Mouse (Mus musculus) forebrain, embryonic 11.5 days (tissue): ENCODE data around the gene Ifit1bl1. TPM values are rescaled to one million over a fixed set of nuclear protein-coding genes. Genes with fewer than 3 reads are reported as not detected.

Source experiments
- ATAC-seq: fragments of 200-750 bp; cut with Nextera tagmentation; replicated peaks from 2 replicates; pipeline ENCODE4 v1.8.0; 2017; ENCODE audit warnings: moderate TSS enrichment; ENCODE audit not compliant: low FRiP score
- DNase-seq: peaks from one replicate; pipeline ENCODE4 v3.0.0-alpha.2; 2017; ENCODE audit warnings: low spot score
- H3K27ac ChIP-seq: fragments of 300-500 bp; sonication (generic); 2 replicates; pipeline ENCODE4 v1.5.1; 2014; ENCODE audit warnings: low read depth, low read length
- H3K27me3 ChIP-seq: fragments of 300-500 bp; sonication (generic); 2 replicates; pipeline ENCODE4 v1.6.1; 2014; ENCODE audit warnings: mild to moderate bottlenecking, low read length, mixed read lengths; ENCODE audit not compliant: control insufficient read depth, insufficient read depth
- H3K36me3 ChIP-seq: fragments of 300-500 bp; sonication (generic); 2 replicates; pipeline ENCODE4 v1.6.1; 2014; ENCODE audit warnings: mild to moderate bottlenecking, low read length, moderate library complexity, mixed read lengths; ENCODE audit not compliant: control insufficient read depth, insufficient read depth
- H3K4me1 ChIP-seq: fragments of 300-500 bp; sonication (generic); replicated peaks from 2 replicates; pipeline ENCODE4 v1.6.1; 2014; ENCODE audit warnings: low read length, mixed read lengths; ENCODE audit not compliant: control insufficient read depth, insufficient read depth
- H3K4me2 ChIP-seq: fragments of 300-500 bp; sonication (generic); 2 replicates; pipeline ENCODE4 v1.6.1; 2014; ENCODE audit warnings: low read depth, mild to moderate bottlenecking, low read length, moderate library complexity, mixed read lengths; ENCODE audit not compliant: severe bottlenecking
- H3K4me3 ChIP-seq: fragments of 300-500 bp; sonication (generic); 2 replicates; pipeline ENCODE4 v1.5.1; 2014; ENCODE audit warnings: low read depth, low read length
- H3K9ac ChIP-seq: fragments of 300-500 bp; sonication (generic); 2 replicates; pipeline ENCODE4 v1.6.1; 2014; ENCODE audit warnings: low read length
- H3K9me3 ChIP-seq: fragments of 300-500 bp; sonication (generic); 2 replicates; pipeline ENCODE4 v1.6.1; 2016; ENCODE audit warnings: low read length, mixed read lengths; ENCODE audit not compliant: control insufficient read depth
- WGBS: fragments of 180-500 bp; shearing (Covaris S2); extraction: QIAGEN DNeasy Blood & Tissue Kit; methylation state at CpG from one replicate; pipeline ENCODE4 v1.1.7; 2014; 5-methylcytosine and 5-hydroxymethylcytosine counted together
- polyA plus RNA-seq: library from polyadenylated mRNA; unstranded; fragments of >200 nt; fragmentation: Nextera tagmentation; extraction: Ambion mirVana; gene quantifications from 2 replicates; pipeline ENCODE4 v1.2.1, GENCODE M21; 2014

The Ifit1bl1 gene
- polyA plus RNA-seq, 1 experiment from 2014 or later = 0.08 TPM

DNA sequence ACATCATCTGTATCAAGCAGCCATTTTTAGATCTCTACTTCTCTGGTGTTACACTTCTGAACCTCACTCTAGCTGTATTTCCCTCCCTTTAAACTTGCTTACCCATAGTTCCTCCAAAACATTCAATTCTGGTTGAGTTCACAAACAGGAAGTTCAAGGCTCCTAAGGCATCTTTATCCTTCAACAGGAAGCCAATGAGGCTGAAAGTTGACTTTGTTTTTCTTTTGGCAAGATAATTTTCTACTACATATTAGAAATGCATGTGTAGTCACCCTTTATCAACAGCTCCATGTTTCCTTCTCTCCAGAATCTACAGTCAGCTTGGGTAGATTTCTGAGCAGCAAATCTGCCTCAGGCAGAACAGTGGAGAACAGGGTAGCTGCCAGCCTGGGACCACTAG lies 39.2 kb downstream of the Ifit1bl1 start:
- no peak overlapping the region for H3K9ac ChIP-seq
- no peaks in the 10 kb centered on the region for H3K27me3 ChIP-seq
- ATAC-seq (no peak), DNase-seq (no peak)
- H3K4me3 ChIP-seq = no peak overlapping the region
- no peak overlapping the region for H3K4me2 ChIP-seq
- no peaks in the 10 kb centered on the region for H3K4me1 ChIP-seq
- no peaks in the 10 kb centered on the region for H3K36me3 ChIP-seq
- H3K27ac ChIP-seq = no peak overlapping the region
- H3K9me3 ChIP-seq = no peaks in the 10 kb centered on the region

DNA sequence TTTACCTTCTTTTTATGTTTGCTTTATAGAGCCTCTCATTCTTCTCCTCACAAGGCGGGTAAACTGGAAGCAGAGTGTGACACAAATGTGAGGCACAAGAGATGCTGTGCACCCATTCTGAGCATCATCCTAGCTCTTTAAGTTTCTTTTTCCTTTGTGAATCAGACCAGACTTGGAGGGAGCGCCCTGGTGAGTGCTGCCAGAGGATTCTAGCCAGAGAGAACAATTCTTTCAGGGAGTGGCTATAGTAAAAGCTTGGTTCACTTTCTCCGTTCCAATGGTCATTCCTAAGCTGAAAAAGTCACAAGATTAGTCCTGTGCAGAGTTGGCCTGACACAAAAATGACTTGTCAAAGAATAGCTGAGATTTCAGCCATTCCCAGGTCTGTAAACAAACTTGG lies 45.1 kb downstream of the Ifit1bl1 start:
- no peaks in the 10 kb centered on the region; the same call in 1 of the 2 replicates for H3K4me1 ChIP-seq
- no peaks in the 10 kb centered on the region for H3K27me3 ChIP-seq
- ATAC-seq (no peak), DNase-seq (no peak)
- H3K4me3 ChIP-seq = no peak overlapping the region
- H3K36me3 ChIP-seq = no peaks in the 10 kb centered on the region
- H3K9me3 ChIP-seq = no peaks in the 10 kb centered on the region; the same call in 1 of the 2 replicates
- no peak overlapping the region for H3K4me2 ChIP-seq
- no peak overlapping the region for H3K9ac ChIP-seq
- no peak overlapping the region for H3K27ac ChIP-seq
- WGBS = 71% methylated on average over 3 of the region's 3 CpGs

DNA sequence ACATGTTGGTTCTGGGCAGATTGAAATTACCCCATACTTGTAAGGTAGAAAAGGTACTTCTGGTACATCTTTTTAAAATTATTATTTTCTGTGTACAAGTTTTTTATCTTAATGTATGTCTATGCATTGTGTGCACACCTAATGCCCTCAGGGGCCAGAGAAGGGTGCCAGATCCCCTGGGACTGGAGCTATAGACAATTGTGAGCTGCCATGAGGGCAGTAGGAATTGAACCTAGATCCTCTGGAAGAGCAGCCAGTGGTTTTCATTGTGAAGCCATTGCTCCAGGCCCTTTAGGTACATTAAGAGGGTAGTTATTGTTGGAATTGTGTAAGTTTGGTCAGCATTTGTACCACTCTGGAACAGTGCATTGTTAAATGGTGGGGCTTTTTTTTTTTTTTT lies 47.7 kb downstream of the Ifit1bl1 start:
- Histone ChIP-seq H3K9ac (no peak overlapping the region), H3K36me3 (no peaks in the 10 kb centered on the region), H3K4me3 (no peak overlapping the region), H3K4me2 (no peak overlapping the region), H3K27me3 (no peaks in the 10 kb centered on the region), H3K27ac (no peak overlapping the region), H3K4me1 (no peaks in the 10 kb centered on the region; the same call in 1 of the 2 replicates), H3K9me3 (no peaks in the 10 kb centered on the region; the same call in 1 of the 2 replicates)
- ATAC-seq (no peak), DNase-seq (no peak)

DNA sequence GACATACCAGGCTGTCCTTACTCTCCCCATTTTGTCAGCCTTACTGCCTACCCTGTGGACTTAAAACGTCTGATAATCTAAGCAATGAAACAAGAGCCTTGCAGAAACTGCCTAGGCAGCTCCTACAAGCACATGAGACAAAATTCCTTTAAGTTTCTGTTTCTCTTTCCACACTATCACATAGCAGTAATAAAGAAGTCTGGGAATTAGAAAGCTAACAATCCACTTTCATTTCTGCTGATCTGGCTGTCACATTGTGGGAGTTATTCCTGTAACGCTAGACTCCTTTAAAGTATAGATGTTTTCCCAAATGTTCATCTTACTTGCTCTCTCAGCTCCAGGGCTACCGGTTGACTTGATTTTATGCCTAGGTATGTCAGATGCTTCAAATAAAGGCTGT lies 48.2 kb downstream of the Ifit1bl1 start:
- 69% methylated on average over 3 of the region's 3 CpGs for WGBS

DNA sequence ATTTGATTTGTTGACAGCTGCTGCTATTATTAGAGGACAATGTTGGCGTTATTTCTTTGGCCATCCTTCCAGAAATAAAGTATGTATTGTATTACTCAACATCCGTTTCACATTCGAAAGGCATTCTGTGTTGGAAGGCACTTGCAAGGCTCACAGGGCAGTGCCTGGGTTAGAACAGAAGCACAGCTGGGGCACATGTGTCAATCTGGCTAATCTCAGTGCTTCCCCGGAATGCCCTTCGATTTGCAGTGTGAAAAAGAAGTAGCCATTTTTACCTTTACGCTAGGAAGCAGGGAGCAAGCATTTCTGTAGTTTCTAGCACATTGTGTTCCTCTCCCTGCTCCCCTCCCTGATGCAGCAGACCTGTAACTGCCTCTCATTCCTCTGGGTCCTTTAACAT lies 48.7 kb downstream of the Ifit1bl1 start:
- ATAC-seq (no peak), DNase-seq (no peak)
- Histone ChIP-seq H3K27ac (no peak overlapping the region), H3K4me2 (no peak overlapping the region), H3K9me3 (no peaks in the 10 kb centered on the region; the same call in 1 of the 2 replicates), H3K4me3 (no peak overlapping the region), H3K9ac (no peak overlapping the region), H3K36me3 (no peaks in the 10 kb centered on the region), H3K4me1 (no peaks in the 10 kb centered on the region; the same call in 1 of the 2 replicates), H3K27me3 (no peaks in the 10 kb centered on the region)
- 56% methylated on average over 6 of the region's 6 CpGs for WGBS

More for the DNA sequence above, 48.2 kb downstream of the Ifit1bl1 start:
- no peak for ATAC-seq
- no peaks in the 10 kb centered on the region; the same call in 1 of the 2 replicates for H3K4me1 ChIP-seq
- H3K4me3 ChIP-seq = no peak overlapping the region
- no peak for DNase-seq
- H3K27me3 ChIP-seq = no peaks in the 10 kb centered on the region
- H3K9me3 ChIP-seq = no peaks in the 10 kb centered on the region; the same call in 1 of the 2 replicates
- H3K4me2 ChIP-seq = no peak overlapping the region
- H3K9ac ChIP-seq = no peak overlapping the region
- H3K27ac ChIP-seq = no peak overlapping the region
- H3K36me3 ChIP-seq = no peaks in the 10 kb centered on the region

DNA sequence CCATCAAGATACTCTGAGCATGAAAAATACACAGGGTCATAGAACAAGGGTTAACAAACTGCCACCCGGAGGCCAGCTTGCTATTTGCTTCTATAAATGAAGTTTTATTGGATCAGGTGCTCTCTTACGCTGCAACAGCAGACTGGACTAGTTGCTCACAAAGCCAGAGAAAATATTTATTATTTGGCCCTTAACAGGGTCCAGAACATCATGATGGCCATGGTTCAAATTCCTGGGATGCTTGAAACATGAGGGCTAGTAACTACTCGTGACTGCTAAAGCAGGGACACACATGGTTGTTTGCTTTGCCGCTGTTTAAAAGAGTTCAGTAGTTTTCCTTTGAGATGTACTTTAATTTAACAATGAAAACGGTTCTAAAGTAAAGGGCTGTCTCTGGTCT lies 49.8 kb downstream of the Ifit1bl1 start:
- WGBS = 75% methylated on average over 5 of the region's 5 CpGs
- no peak for DNase-seq
- no peak for ATAC-seq
- H3K4me3 ChIP-seq = no peak overlapping the region
- no peak overlapping the region for H3K9ac ChIP-seq
- no peaks in the 10 kb centered on the region for H3K36me3 ChIP-seq
- H3K4me2 ChIP-seq = no peak overlapping the region
- no peak overlapping the region for H3K27ac ChIP-seq
- H3K4me1 ChIP-seq = no peaks in the 10 kb centered on the region; the same call in 1 of the 2 replicates
- no peaks in the 10 kb centered on the region; the same call in 1 of the 2 replicates for H3K9me3 ChIP-seq
- no peaks in the 10 kb centered on the region for H3K27me3 ChIP-seq

DNA sequence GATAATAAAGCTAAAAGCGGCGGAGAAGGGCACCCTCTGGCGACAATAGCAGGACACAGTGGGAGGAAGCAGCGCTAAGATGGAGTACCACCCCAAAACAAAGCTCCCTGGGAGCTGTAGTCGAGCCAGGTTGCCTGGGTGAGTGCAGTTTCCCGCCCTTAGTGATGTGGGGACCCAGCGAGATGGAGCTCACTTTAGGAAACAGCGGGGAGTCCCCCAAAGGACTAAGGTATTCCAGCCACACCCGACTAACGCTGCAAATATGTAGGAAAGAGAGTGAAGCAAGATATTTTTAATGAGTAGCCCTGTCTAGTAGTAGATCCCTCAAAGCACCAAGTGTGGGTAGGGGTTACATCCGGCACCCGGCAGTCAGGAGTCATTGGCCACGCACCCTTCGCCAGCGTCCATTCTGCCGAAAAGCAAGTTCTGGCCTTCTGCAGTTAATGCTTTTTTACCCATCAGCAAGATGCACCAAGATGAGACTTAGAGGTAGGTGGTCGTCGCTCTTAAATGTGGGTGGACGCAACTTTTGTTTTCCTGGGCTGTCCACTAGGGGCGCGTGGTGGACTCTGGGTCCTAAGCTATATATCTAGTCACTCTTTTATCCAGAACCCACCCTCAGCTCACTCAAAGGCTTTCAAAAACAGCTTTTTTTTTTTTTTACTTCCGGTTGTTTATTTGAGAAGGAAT lies 51.1 kb downstream of the Ifit1bl1 start, which contains the start of gene Ifit2:
TSS of gene Ifit2 (plus strand) at position 161 of the 690 bp plus-strand sequence.
- Histone ChIP-seq H3K27me3 (no peaks in the 10 kb centered on the region), H3K27ac (no peak within 1 kb of the TSS), H3K4me3 (peak within 1 kb of the TSS; percentile 43), H3K4me1 (no peaks in the 10 kb centered on the region; the same call in 1 of the 2 replicates), H3K9ac (peak within 1 kb of the TSS; percentile 51), H3K9me3 (no peaks in the 10 kb centered on the region; the same call in 1 of the 2 replicates), H3K36me3 (no peaks in the 10 kb centered on the region), H3K4me2 (peak within 1 kb of the TSS; percentile 61)
- ATAC-seq = peak; percentile 94
- 1% methylated on average over 22 of the region's 22 CpGs for WGBS
- peak; percentile 83 for DNase-seq

DNA sequence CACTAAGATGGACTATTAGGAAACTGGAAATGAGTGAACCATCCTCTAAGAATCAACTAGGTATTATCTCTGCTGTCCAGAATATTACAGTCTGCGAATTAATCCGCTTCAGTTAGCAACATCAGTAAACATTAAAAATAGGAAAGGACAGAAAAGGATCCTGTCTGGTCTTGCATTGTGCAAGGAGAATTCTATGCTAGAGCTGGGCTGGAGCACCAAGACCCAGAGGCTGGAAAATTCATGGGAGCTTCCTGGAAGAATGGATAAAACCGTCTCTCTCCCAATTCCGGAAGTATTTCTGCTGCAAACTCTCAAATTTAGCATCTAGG lies 51.6 kb downstream of the Ifit1bl1 start:
- Histone ChIP-seq H3K9ac (peak overlapping the region; percentile 51), H3K4me3 (peak overlapping the region; percentile 43), H3K9me3 (no peaks in the 10 kb centered on the region; the same call in 1 of the 2 replicates), H3K4me2 (peak overlapping the region; percentile 61), H3K4me1 (no peaks in the 10 kb centered on the region; the same call in 1 of the 2 replicates), H3K36me3 (no peaks in the 10 kb centered on the region), H3K27me3 (no peaks in the 10 kb centered on the region), H3K27ac (no peak overlapping the region)
- DNase-seq (no peak), ATAC-seq (peak; percentile 11)
- whole genome bisulfite sequencing = 30% methylated on average over 4 of the region's 4 CpGs

DNA sequence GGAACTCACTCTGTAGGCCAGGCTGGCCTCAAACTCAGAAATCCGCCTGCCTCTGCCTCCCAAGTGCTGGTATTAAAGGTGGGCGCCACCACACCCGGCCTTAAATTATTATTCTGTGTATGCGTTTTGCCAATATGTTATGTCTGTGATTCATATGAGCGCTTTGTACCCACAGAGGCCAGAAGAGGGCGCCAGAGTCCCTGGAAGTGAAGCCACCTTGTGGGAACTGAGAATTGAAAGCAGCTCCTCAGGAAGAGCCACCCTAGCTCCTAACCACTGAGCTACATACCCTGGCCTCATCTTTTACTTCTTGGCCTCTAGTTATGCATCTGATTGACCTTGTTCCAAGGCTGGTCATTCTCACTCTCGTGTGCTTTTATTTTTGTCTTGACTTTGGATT lies 53.8 kb downstream of the Ifit1bl1 start:
- 30% methylated on average over 7 of the region's 7 CpGs for WGBS
- H3K36me3 ChIP-seq = no peaks in the 10 kb centered on the region
- ATAC-seq (no peak), DNase-seq (peak; percentile 79)
- no peaks in the 10 kb centered on the region; the same call in 1 of the 2 replicates for H3K4me1 ChIP-seq
- no peaks in the 10 kb centered on the region for H3K9me3 ChIP-seq
- H3K27me3 ChIP-seq = no peaks in the 10 kb centered on the region
- H3K9ac ChIP-seq = no peak overlapping the region
- H3K27ac ChIP-seq = no peak overlapping the region
- no peak overlapping the region for H3K4me3 ChIP-seq
- H3K4me2 ChIP-seq = no peak overlapping the region
